Mouse (Mus musculus): ENCODE data around the gene Cd9. TPM values are rescaled to one million over a fixed set of nuclear protein-coding genes. Genes with fewer than 3 reads are reported as not detected.

The Cd9 gene
- polyA plus RNA-seq, 1 experiment from 2014 or later, result 38.2 TPM

DNA sequence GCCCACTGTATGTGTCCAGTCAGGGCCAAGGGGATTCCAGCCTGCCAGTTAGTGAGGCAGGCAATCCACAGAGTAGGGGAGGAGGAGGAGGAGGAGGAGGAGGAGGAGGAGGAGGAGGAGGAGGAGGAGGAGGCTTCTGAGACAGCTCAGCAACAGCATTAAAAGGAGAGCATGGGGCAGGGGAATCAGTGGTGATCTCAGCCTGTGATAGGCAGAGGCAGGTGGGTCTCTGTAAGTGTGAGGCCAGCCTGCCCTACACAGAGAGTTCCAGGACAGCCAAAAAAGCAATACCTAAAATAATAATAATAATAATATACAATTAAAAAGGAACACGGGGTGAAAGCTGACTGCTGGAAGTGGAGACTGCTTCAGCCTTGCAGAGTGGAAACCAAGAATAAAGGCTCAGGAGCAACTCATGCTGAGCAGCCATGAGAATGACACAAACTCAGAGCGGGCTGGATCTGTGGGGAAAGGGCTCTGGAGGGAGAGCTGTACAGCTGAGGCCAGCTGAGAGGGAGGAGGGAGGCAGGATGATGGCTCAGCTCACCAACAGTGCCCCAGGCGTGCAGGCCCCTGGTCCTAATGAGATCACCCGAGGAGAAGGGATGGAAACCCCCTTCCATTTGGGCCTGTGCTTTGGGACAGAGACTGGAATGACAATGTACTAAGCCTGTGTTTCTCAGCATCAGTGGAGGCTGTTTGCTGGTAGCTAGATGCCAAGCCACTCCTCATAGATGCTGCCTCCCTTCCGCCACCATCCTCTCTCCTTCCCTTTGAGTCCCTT, 59.7 kb downstream of the Cd9 start:
- Histone ChIP-seq H3K9me3 (no peaks in the 10 kb centered on the region), H3K36me3 (replicated peaks) (no peaks in the 10 kb centered on the region), H3K4me3 (no peak overlapping the region), H3K4me1 (peaks cover 18% of the 10 kb centered on the region), H3K27ac (no peak overlapping the region), H3K27me3 (ENCODE audit: poor library complexity, severe bottlenecking) (no peaks in the 10 kb centered on the region)
- DNase-seq (ENCODE audit: extremely low spot score, low spot score), result no peak
- 59% methylated on average over 5 of the region's 5 CpGs for WGBS

DNA sequence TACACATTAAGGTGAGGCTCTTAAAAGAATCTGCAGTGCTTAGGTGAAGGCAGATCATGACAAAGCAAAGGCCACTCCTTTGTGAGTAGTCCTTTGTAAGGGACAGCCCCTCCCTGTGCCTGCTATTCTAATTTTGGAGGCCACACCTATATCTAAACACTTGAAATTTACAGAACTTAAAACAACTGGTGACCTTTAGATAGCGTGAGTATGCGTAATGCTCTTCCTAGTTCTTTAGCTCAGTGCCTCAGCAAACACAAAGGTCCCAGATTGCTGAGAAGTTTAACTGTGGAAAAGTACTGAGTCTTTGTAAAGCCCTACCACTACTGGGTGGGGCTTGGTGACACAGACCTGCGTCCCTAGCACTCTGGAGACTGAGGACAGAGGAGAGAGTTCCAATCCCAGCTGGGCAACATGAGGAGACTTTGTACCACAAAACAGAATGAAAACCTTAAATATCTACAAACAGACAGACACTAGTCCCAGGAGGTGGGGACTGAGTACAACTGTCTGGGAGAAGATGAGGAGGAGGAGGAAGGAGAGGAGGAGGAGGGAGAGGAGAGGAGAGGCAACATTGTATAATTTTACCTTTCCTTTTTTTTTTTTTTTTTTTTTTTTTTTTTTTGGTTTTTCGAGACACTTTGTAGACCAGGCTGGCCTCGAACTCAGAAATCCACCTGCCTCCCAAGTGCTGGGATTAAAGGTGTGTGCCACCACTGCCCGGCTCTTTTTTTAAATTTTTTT, 60.7 kb downstream of the Cd9 start:
- H3K27ac ChIP-seq, result no peak overlapping the region
- H3K4me1 ChIP-seq, result peaks cover 18% of the 10 kb centered on the region
- WGBS, result 79% methylated on average over 6 of the region's 6 CpGs
- no peaks in the 10 kb centered on the region for H3K27me3 ChIP-seq (ENCODE audit: poor library complexity, severe bottlenecking)
- H3K36me3 ChIP-seq (replicated peaks), result no peaks in the 10 kb centered on the region
- no peak overlapping the region for H3K4me3 ChIP-seq
- no peaks in the 10 kb centered on the region for H3K9me3 ChIP-seq
- DNase-seq (ENCODE audit: extremely low spot score, low spot score), result no peak

DNA sequence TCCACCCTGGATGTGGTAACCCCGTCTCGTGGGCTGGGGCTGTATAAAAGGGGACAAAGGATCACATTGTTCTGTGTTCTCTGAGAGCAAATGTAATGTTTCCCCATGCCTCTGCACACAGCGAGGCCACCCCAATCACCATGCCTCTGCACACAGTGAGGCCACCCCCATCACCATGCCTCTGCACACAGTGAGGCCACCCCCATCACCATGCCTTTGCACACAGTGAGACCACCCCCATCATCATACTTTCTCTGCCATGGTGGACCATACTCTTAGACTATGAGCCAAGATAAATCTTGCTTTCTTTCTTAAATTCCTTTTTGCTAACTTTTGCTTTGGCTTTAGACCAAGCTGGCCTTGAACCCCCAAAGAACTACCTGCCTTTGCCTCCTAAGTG, 61.3 kb downstream of the Cd9 start:
- no peak for DNase-seq (ENCODE audit: extremely low spot score, low spot score)
- no peaks in the 10 kb centered on the region for H3K27me3 ChIP-seq (ENCODE audit: poor library complexity, severe bottlenecking)
- peaks cover 18% of the 10 kb centered on the region for H3K4me1 ChIP-seq
- no peaks in the 10 kb centered on the region for H3K36me3 ChIP-seq (replicated peaks)
- H3K9me3 ChIP-seq, result no peaks in the 10 kb centered on the region
- no peak overlapping the region for H3K27ac ChIP-seq
- H3K4me3 ChIP-seq, result no peak overlapping the region
- WGBS, result 57% methylated on average over 3 of the region's 3 CpGs

DNA sequence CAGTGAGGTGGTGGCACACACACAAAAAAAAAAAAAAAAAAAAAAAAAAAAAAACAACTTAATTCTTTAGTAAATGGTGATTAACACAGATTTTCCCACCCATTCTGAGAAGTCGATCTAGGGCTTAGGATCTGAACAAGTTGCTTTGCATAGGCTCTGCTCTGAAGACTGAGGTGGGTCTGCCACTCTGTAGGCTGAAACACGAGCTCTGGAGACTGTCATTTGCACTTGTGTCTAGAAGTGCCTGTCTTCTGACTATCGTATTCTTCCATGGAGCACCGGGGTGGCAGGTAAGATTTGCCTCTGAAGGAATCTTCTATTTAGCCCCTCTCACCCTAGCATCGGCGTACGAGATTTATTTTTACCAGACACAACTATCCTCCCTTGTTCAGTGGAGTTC, 62.1 kb downstream of the Cd9 start:
- no peaks in the 10 kb centered on the region for H3K9me3 ChIP-seq
- no peak overlapping the region for H3K4me3 ChIP-seq
- H3K27ac ChIP-seq, result no peak overlapping the region
- WGBS, result 90% methylated on average over 7 of the region's 7 CpGs
- H3K4me1 ChIP-seq, result peaks cover 18% of the 10 kb centered on the region
- no peak for DNase-seq (ENCODE audit: extremely low spot score, low spot score)
- no peaks in the 10 kb centered on the region for H3K27me3 ChIP-seq (ENCODE audit: poor library complexity, severe bottlenecking)
- H3K36me3 ChIP-seq (replicated peaks), result no peaks in the 10 kb centered on the region

DNA sequence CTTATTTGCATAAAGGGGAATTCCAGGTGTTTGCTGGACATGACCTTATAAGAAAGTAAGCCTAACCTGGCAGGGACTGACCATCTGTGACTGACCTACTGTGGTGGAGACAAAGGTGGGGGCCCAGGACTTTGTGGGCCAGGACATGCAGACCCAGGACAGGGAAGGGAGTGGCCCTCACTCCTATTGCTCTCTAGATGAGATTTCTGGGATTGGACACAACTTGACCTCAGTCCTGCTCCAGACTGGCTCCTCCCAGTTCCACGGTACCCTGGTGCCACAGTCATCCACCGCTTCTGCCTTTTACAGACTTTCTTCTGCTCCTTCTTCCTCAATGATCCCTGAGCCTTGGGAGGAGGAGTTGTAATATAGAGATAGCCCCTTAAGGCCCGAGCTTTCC, 63.6 kb downstream of the Cd9 start:
- Histone ChIP-seq H3K4me1 (peaks cover 32% of the 10 kb centered on the region), H3K36me3 (replicated peaks) (no peaks in the 10 kb centered on the region), H3K27ac (no peak overlapping the region), H3K4me3 (no peak overlapping the region), H3K27me3 (ENCODE audit: poor library complexity, severe bottlenecking) (no peaks in the 10 kb centered on the region), H3K9me3 (no peaks in the 10 kb centered on the region)
- 49% methylated on average over 3 of the region's 3 CpGs for WGBS
- DNase-seq (ENCODE audit: extremely low spot score, low spot score), result no peak

DNA sequence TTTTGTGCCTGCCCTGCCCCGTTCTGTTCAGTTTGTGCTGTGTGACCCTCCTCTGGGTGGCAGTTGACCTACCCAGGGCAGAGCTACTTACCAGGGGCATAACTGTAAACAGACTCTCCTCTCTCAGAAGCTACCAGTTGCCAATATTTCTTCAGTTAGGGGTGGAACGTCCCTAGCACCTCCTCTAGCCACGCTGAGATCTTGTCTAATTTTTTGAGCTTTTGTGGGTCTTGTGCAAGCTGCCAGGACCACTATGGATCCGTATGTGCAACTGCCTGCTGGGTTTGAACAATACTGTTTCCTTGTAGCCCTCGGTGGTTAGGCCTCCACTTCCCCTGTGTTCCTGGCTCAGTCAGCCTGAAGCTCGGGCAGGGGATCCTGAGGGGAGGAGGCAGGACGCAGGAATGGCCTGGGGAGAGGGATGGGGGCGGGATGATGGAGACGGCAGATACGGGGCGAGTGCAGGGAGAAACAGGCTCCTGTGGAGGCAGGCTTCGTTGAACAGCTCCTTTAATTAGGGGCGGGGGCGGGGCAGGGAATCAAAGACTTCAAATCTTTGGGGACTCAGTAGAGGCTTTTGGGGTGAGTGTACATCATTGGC, 64.1 kb downstream of the Cd9 start:
- Histone ChIP-seq H3K4me1 (peaks cover 30% of the 10 kb centered on the region), H3K27me3 (ENCODE audit: poor library complexity, severe bottlenecking) (no peaks in the 10 kb centered on the region), H3K9me3 (no peaks in the 10 kb centered on the region), H3K27ac (0 out of 2 replicates have a peak overlapping the region, but pooled peaks have one; percentile 21), H3K4me3 (no peak overlapping the region), H3K36me3 (replicated peaks) (no peaks in the 10 kb centered on the region)
- WGBS, result 7% methylated on average over 14 of the region's 14 CpGs
- DNase-seq (ENCODE audit: extremely low spot score, low spot score), result no peak

DNA sequence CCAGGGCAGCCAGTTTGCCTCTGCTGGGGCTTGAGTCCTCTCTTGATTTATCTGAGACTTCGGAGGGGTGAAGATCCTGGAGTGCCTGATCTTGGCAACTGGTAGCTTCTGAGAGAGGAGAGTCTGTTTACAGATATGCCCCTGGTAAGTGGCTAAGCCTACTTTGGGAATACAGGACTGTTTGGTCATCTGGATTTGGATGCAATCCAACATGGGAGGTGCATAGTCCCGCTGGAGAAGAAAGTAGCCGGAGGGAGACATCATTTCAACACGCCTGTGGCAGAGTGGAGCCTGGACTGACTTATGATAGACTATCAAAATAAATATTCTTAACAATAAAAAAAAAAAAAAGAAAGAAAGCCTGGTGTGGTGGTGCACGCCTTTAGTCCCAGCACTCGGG, 64.8 kb downstream of the Cd9 start:
- Histone ChIP-seq H3K4me3 (no peak overlapping the region), H3K4me1 (peaks cover 29% of the 10 kb centered on the region), H3K27ac (no peak overlapping the region), H3K9me3 (no peaks in the 10 kb centered on the region), H3K27me3 (ENCODE audit: poor library complexity, severe bottlenecking) (no peaks in the 10 kb centered on the region), H3K36me3 (replicated peaks) (no peaks in the 10 kb centered on the region)
- no peak for DNase-seq (ENCODE audit: extremely low spot score, low spot score)
- WGBS, result 92% methylated on average over 6 of the region's 6 CpGs

DNA sequence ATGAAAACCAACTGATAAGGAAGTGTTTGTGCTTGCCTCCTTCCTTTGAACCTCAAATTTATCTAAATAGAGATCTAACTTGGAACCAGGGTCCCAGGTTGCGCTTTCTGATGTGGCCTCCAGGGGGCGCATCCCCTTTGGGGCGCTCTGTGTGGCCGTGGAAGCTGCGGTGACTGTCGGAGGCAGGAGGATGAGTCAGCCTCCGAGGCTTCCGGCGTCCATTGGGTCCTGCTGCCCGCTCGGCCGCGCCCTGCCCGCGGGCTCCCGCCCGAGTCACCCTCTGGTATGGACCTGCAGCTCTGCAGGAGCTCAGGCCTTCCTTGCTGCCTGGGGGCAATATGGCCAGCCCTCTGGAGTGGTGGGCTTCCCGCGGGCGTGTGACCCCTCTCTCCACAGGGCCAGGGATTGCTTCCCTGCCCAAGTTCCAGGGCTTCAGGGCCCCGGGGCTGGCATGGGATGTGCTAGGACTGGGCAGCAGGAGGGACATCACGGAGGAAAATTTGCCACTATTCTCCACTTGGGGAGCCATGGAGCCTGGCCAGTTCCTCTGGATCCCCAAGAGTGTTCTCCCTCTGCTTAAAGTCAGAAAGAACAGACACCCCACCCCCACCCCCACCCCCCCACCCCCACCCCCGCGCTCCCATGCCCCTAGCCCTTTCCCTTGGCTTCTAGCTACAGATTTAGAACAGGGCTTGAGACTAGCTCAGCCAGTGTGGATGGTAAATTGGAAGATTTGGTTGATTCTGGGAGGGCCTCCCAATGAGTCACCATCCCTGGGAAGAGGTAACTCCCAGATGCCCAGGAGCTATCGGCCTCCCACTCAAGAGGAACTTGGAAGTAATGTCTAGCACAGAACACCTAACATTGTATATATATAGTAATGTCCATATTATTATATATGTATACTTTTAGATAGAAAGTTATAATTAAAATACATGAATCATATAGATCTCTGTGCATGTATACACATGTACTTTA, 67.9 kb downstream of the Cd9 start:
- H3K9me3 ChIP-seq, result no peaks in the 10 kb centered on the region
- DNase-seq (ENCODE audit: extremely low spot score, low spot score), result peak; percentile 85
- peak overlapping the region; percentile 90 for H3K27ac ChIP-seq
- WGBS, result 3% methylated on average over 25 of the region's 25 CpGs
- peak overlapping the region; percentile 63 for H3K4me3 ChIP-seq
- H3K36me3 ChIP-seq (replicated peaks), result no peaks in the 10 kb centered on the region
- peaks cover 14% of the 10 kb centered on the region; the same call in 1 of the 2 replicates for H3K27me3 ChIP-seq (ENCODE audit: poor library complexity, severe bottlenecking)
- H3K4me1 ChIP-seq, result peaks cover 49% of the 10 kb centered on the region

DNA sequence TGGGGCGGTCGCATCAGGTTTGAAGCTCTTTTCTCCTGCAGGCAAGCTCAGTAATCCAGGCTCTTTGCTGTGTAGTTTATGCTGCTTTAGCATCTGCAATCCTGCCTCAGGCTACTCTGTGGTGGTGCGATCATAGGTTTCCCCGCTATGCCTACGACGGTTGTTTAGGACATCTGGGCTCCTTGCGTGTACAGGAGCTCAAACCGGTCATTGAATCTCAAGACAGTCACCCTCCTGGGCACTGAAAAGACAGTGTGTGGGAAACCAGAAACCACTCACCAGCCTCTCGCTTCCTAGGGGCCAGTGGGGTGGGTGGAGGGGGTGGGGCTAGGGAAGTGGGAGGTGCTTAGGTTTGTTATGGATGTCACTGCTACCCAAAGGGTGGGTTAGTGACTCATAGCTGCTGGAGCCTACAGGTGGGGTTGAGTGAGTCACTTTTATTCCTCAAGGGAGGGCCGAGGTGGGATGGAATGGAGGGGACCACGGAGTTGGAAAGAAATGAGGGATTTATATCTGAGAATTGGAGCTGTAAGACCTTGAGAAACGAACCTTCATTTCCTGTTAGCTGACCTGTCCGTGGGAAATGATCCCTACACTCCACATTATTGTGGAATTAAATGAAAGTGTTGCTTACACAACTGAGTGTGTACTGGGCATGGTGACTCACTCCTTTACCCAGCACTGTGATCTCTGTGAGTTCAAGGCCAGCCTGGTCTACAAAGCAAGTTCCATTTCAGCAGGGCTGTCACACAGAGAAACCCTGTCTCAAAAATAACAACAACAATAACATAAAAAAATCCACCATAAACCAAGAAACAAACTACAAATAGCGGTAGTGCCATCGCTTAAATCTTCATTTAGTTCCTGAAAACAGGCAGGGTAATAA, 69.1 kb downstream of the Cd9 start:
- 53% methylated on average over 15 of the region's 15 CpGs for WGBS
- H3K4me1 ChIP-seq, result peaks cover 43% of the 10 kb centered on the region
- H3K9me3 ChIP-seq, result no peaks in the 10 kb centered on the region
- no peaks in the 10 kb centered on the region for H3K36me3 ChIP-seq (replicated peaks)
- H3K27me3 ChIP-seq (ENCODE audit: poor library complexity, severe bottlenecking), result peaks cover 14% of the 10 kb centered on the region; the same call in 1 of the 2 replicates
- no peak overlapping the region for H3K27ac ChIP-seq
- DNase-seq (ENCODE audit: extremely low spot score, low spot score), result no peak
- H3K4me3 ChIP-seq, result no peak overlapping the region

DNA sequence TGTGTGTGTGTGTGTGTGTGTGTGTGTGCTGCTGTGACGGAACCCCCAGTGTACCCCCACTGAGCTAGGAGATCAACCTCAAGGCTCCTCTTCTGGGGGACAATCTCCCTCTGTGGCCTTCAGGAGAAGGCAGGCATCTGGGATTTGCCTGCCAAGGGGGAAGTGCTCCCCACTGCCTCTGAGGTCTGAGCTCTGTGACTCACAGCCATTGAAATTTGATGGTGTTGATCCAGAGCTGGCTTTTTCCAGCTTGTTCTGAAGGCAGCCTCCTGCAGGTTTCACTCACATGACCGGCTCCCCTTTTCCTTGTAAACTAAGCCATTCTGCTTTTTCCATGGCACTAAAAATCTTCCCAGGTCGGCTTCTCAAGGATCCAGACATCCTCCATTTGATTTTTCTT, 70.4 kb downstream of the Cd9 start:
- 77% methylated on average over 3 of the region's 3 CpGs for WGBS
- H3K4me1 ChIP-seq, result peaks cover 39% of the 10 kb centered on the region
- H3K36me3 ChIP-seq (replicated peaks), result no peaks in the 10 kb centered on the region
- no peak overlapping the region for H3K4me3 ChIP-seq
- peaks cover 18% of the 10 kb centered on the region; the same call in 1 of the 2 replicates for H3K27me3 ChIP-seq (ENCODE audit: poor library complexity, severe bottlenecking)
- no peak for DNase-seq (ENCODE audit: extremely low spot score, low spot score)
- no peak overlapping the region for H3K27ac ChIP-seq
- H3K9me3 ChIP-seq, result no peaks in the 10 kb centered on the region

DNA sequence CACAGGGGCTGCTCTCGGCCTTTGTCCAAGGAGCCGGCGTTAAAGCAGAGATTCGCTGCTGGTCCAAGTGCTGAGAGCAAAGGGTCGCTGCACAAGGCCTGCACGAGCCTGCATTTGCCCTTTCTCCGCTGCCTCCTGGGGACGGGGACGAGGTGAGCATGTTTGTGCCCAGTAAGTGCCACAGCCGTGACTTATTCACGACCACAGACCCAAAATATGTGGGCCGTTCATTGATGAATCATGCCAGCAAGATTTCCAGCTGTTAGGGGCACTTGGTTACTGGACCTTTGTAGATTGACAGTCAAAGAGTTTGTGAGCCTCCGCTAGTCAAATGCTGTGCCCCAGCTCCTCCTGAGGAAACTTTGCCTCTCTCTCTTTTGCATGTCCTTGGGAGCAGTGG, 71.1 kb downstream of the Cd9 start:
- no peak overlapping the region for H3K4me3 ChIP-seq
- H3K27me3 ChIP-seq (ENCODE audit: poor library complexity, severe bottlenecking), result peaks cover 18% of the 10 kb centered on the region; the same call in 1 of the 2 replicates
- H3K27ac ChIP-seq, result no peak overlapping the region
- H3K9me3 ChIP-seq, result no peaks in the 10 kb centered on the region
- H3K4me1 ChIP-seq, result peaks cover 39% of the 10 kb centered on the region
- DNase-seq (ENCODE audit: extremely low spot score, low spot score), result no peak
- 38% methylated on average over 13 of the region's 13 CpGs for WGBS
- no peaks in the 10 kb centered on the region for H3K36me3 ChIP-seq (replicated peaks)

Measured in forebrain, embryonic 10.5 days (tissue).